Mouse (Mus musculus) heart, postnatal 4 days (tissue): ENCODE results near the gene Mc1r. TPM values are rescaled to one million over a fixed set of nuclear protein-coding genes. Genes with fewer than 3 reads are reported as not detected.
"Not testable (repeated sequence)": the region's sequence is repeated elsewhere in the genome, so short reads cannot be mapped to it uniquely, and the experiment has no call there.

Source experiments
- DNase-seq: peaks from one replicate; pipeline ENCODE4 v3.0.0; 2021
- total RNA-seq, 2 experiments: library from RNA; stranded (reverse); gene quantifications; 2 replicates each; pipeline ENCODE4 v1.2.3; 2021

Mc1r gene
- total RNA-seq, 2 experiments from 2014 or later, result not detected

GRCm38 (mm10) chr8:123411781-123412327 is 4.9 kb downstream of the Mc1r start:
- DNase-seq, result no peak

GRCm38 (mm10) chr8:123412560-123413170 is 5.8 kb downstream of the Mc1r start:
- DNase-seq, result no peak

GRCm38 (mm10) chr8:123414255-123414654 is 7.3 kb downstream of the Mc1r start:
- DNase-seq, result no peak

DNA sequence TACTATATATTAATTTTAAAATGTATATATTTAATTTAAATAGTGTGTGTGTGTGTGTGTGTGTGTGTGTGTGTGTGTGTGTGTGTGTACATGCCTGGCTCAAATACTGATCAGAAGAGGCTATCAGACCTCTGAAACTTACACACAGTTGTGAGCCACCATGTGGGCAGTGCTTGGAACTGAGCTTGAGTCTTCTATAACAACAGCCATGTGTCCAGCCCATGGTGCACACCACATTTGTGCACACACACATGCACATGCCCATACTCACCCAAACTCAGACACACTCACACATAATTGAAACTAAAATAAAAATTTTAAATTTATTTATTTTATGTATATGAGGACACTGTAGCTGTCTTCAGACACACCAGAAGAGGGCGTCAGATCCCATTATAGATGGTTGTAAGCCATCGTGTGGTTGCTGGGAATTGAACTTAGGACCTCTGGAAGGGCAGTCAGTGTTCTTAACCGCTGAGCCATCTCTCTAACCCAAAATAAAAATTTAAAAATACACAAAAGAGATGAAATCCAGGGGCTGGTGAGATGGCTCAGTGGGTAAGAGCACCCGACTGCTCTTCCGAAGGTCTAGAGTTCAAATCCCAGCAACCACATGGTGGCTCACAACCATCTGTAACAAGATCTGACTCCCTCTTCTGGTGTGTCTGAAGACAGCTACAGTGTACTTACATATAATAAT is 8.2 kb downstream of the Mc1r start:
- DNase-seq, result not testable (repeated sequence)

DNA sequence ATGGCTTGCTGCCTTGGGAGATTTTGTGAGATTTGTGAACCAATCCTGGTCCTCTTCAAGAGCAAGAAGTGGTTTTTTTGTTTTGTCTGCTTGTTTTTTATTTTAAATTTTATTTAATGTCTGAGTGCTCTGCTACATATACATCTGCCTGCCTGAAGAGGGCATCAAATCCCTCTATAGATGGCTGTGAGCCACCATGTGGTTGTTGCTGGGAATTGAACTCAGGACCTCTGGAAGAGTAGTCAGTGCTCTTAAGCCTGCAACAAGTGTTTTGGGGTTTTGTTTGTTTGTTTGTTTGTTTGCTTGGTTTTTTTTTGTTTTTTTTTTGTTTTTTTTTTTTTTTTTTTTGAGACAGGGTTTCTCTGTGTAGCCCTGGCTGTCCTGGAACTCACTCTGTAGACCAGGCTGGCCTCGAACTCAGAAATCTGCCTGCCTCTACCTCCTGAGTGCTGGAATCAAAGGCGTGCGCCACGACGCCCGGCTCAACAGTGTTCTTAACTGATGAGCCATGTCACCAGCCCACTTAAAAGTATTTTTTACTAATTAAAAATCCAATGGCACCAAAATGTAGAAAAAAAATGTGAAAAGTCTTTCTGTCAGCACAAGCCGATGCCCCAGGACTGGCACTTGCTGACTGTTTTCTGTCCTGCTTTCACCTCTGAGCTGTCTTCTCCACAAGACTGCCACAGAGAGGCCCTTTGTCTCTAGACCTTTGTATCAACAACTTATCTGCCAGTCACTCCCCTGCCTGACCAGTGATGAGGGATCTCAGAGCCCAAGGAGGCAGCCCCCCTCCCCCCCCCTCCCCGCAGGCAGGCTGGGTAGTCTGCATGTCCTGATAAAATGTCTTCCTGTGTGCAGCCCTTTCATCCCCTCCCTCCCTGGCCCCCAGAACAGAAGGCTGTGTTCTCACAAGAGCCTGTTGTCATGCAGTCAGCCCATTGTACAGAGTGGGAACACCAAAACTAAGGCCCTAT is 9.3 kb downstream of the Mc1r start:
- DNase-seq, result no peak

- DNase-seq, result no peak
Measured at GRCm38 (mm10) chr8:123416944-123417555, 10.1 kb downstream of the Mc1r start.

- DNase-seq, result no peak
Measured at GRCm38 (mm10) chr8:123419711-123420110, 12.8 kb downstream of the Mc1r start.

GRCm38 (mm10) chr8:123420525-123421281 is 13.8 kb downstream of the Mc1r start:
- no peak for DNase-seq

DNA sequence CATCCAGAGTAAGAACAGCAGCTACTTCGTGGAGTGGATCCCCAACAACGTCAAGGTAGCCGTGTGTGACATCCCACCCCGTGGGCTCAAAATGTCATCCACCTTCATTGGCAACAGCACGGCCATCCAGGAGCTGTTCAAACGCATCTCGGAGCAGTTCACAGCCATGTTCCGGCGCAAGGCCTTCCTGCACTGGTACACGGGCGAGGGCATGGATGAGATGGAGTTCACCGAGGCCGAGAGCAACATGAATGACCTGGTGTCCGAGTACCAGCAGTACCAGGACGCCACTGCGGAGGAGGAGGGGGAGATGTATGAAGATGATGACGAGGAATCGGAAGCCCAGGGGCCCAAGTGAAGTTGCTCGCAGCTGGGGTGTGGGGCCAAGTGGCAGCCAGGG is 14.4 kb downstream of the Mc1r start:
- no peak for DNase-seq

- DNase-seq, result peak; percentile 82
Measured at GRCm38 (mm10) chr8:123422056-123422780, 15.3 kb downstream of the Mc1r start.

DNA sequence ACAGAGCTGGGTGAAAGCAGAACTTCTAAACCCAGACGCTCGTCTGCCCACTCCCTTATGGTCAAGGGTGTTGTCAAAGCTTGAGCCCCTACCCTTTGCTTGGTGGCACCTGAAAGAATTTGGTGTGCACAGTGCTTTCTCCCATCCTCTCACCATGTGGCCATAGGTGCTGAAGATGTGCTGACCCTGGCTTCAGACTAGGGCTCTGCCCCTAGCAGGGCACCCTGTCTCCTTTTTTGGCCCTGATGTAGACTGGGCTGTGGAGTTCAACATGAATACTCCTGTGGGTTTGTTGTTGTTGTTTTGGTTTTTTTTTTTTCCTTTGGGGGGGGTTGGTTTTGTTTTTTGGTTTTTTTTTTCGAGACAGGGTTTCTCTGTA is 15.9 kb downstream of the Mc1r start:
- DNase-seq, result no peak

DNA sequence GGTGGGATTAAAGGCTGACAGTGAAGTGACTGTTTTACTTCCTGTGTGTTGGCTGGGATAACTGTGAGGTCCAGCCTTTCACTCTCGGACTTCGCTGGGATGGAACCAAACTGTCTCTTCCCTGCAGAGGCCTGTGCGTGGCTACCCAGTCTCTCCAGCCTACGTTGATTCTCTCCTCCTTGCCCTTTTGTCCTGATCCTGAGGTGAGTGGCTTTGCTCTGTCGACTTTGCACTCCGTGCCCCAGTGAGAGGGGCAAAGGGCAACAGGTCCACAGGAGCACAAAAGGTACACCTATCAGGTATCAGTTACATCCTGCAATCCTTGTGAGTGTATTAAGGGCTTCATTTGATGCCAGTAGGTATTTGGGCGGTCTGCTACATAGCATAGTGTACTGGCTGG is 16.5 kb downstream of the Mc1r start, which contains the start of gene Def8:
Gene Def8, plus strand, starts transcription at position 87 of the 400 bp plus-strand sequence.
- DNase-seq, result no peak

- no peak for DNase-seq
Measured at GRCm38 (mm10) chr8:123426511-123427509, 19.9 kb downstream of the Mc1r start.

- no peak for DNase-seq
Measured at GRCm38 (mm10) chr8:123427639-123428275, 20.9 kb downstream of the Mc1r start.

DNA sequence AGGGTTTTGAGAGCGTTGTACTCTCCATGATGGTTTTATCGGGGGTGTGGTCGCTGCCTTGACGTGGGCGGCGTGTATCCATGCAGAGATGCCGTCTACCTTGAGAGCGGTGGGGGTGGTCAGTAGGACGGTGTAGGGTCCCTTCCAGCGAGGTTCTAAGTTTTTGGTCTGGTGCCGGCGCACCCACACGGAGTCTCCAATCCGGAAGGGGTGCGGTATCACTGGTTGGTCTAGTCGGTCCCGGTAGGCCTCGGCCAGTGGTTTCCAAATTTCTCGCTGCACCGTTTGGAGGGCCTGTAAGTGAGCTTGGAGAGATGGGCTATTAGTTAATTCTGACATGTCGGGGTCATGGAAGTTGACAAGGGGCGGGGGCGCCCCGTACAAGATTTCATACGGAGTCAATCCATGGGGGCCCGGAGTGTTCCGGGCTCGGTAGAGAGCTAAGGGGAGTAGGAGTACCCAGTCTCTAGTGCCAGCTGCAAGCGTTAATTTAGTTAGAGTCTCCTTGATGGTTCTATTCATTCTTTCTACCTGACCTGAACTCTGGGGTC is 21.5 kb downstream of the Mc1r start:
- no peak for DNase-seq

GRCm38 (mm10) chr8:123428939-123429721 is 22.2 kb downstream of the Mc1r start:
- DNase-seq, result no peak

GRCm38 (mm10) chr8:123429722-123430013 is 22.8 kb downstream of the Mc1r start:
- not testable (repeated sequence) for DNase-seq

DNA sequence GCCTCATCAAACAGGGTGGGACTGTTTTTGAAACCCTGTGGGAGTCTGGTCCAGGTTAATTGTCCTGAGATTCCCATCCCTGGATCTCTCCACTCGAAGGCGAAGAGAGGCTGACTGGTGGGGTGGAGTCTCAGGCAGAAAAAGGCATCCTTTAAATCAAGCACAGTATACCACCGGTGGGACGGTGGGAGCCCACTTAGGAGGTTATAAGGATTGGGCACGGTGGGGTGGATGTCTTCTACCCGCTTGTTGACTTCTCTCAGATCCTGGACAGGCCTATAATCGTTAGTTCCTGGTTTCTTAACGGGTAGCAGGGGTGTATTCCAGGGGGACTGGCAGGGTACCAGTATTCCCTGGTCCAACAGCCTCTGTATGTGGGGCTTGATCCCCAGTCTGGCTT is 24.0 kb downstream of the Mc1r start:
- not testable (repeated sequence) for DNase-seq
